ENCODE assay signal across 9 mouse cellular contexts in genomic region chr19:46642136-46642753, GRCm38 (mm10). TPM values are rescaled to one million over a fixed set of nuclear protein-coding genes. Genes with fewer than 3 reads are reported as not detected.
DNase-seq lines count a peak whose midpoint lies in the region; ATAC-seq and TF ChIP-seq lines count a peak whose summit lies in the region.
"Had no signal": no experiment of that assay in that cellular context is flagged by ENCODE, and none has a peak within 500 bp of the region (broad histone marks: within the 10 kb centered on the region; RNA-seq: fewer than 3 reads in every experiment).

No protein-coding gene starts in this region.

- H3K9ac ChIP-seq in heart, postnatal 0 days (replicated peaks; ENCODE audit: low read depth, low read length), result peak overlapping the region; percentile 22; the same call in 1 of the 2 replicates
- no peak overlapping the region for H3K9ac ChIP-seq in liver, postnatal 0 days (replicated peaks)
- H3K9ac ChIP-seq: liver, embryonic 15.5 days had no signal

- TF ChIP-seq CTCF in Patski (IDR thresholded peaks at IDR 0.05), result no peak
- no peak for TF ChIP-seq CTCF in heart, postnatal 0 days (IDR thresholded peaks at IDR 0.05; ENCODE audit: low read depth)
- TF ChIP-seq CTCF in liver, postnatal 0 days (IDR thresholded peaks at IDR 0.05; ENCODE audit: low read depth), result no peak

- H3K27me3 ChIP-seq in Patski, result no peaks in the 10 kb centered on the region
- H3K27me3 ChIP-seq in heart, postnatal 0 days (ENCODE audit: control insufficient read depth, insufficient read depth, low read length), result no peaks in the 10 kb centered on the region
- no peaks in the 10 kb centered on the region for H3K27me3 ChIP-seq in liver, postnatal 0 days (ENCODE audit: insufficient read depth, low read length)
- H3K27me3 ChIP-seq: liver, embryonic 15.5 days had no signal

- no peak for TF ChIP-seq EP300 in heart, postnatal 0 days (IDR thresholded peaks at IDR 0.05; ENCODE audit: low read depth)
- no peak for TF ChIP-seq EP300 in liver, postnatal 0 days (IDR thresholded peaks at IDR 0.05; ENCODE audit: low read depth)

- peak overlapping the region; percentile 33 for H3K4me2 ChIP-seq in heart, postnatal 0 days (ENCODE audit: low read depth, low read length)
- no peak overlapping the region for H3K4me2 ChIP-seq in liver, postnatal 0 days (ENCODE audit: low read depth, low read length)
- H3K4me2 ChIP-seq: liver, embryonic 15.5 days had no signal

- peak overlapping the region; percentile 94 for H3K27ac ChIP-seq in heart, postnatal 0 days (ENCODE audit: low read depth)
- H3K27ac ChIP-seq in liver, postnatal 0 days (ENCODE audit: low read depth), result peak overlapping the region; percentile 34

- POLR2A ChIA-PET in Patski (lab: Charles Lee), result no interaction called here

- H3K4me1 ChIP-seq in heart, postnatal 0 days (ENCODE audit: control insufficient read depth, insufficient read depth), result peaks cover 79% of the 10 kb centered on the region
- peaks cover 73% of the 10 kb centered on the region for H3K4me1 ChIP-seq in liver, postnatal 0 days (ENCODE audit: insufficient read depth)

- CTCF ChIA-PET in Patski (lab: Charles Lee), result interaction anchor here (1.5 kb wide), 1 partner anchor 10 kb away, joined by 3 read pairs; no protein-coding TSS in a partner anchor

- WGBS in heart, postnatal 0 days, result 38% methylated on average over 22 of the region's 22 CpGs
- WGBS in liver, postnatal 0 days (ENCODE audit: insufficient replicate concordance), result 84% methylated on average over 22 of the region's 22 CpGs

- peak; percentile 96 for DNase-seq in heart, adult 11 months
- DNase-seq in heart, adult 8-10 months (ENCODE audit: low spot score), result no peak
- peak; percentile 34 for DNase-seq in Patski (ENCODE audit: low read depth, low spot score)
- DNase-seq in heart, postnatal 0 days (ENCODE audit: low spot score), result peak; percentile 56
- no peak for DNase-seq in liver, postnatal 0 days
- DNase-seq in frontal cortex, postnatal 25 days (ENCODE audit: low spot score in 2 of 2), result no peak
- no peak for DNase-seq in retina, postnatal 1 day
- no peak for DNase-seq in cerebellum, adult 9-10 months

- no peaks in the 10 kb centered on the region for H3K9me3 ChIP-seq in heart, postnatal 0 days (replicated peaks; ENCODE audit: control insufficient read depth, low read length)
- no peaks in the 10 kb centered on the region for H3K9me3 ChIP-seq in liver, postnatal 0 days (ENCODE audit: low read length)
- H3K9me3 ChIP-seq: liver, embryonic 15.5 days had no signal

- ATAC-seq in Patski, result peak; percentile 38
- ATAC-seq in heart, postnatal 0 days (ENCODE audit: insufficient read depth, low read depth), result no peak
- ATAC-seq in liver, postnatal 0 days, result no peak

- H3K36me3 ChIP-seq in heart, postnatal 0 days (replicated peaks; ENCODE audit: control insufficient read depth, insufficient read depth, low read length), result peaks cover 28% of the 10 kb centered on the region
- H3K36me3 ChIP-seq in liver, postnatal 0 days (replicated peaks; ENCODE audit: insufficient read depth, low read length), result peaks cover 45% of the 10 kb centered on the region

- in situ Hi-C loops in Patski (cut with MboI; ENCODE audit: low pct_unique_long_range_greater_than_20kb), result no loop called here

- H3K4me3 ChIP-seq in heart, postnatal 0 days (ENCODE audit: low read depth, low read length), result no peak overlapping the region
- H3K4me3 ChIP-seq in liver, postnatal 0 days (ENCODE audit: low read depth, low read length), result no peak overlapping the region
- H3K4me3 ChIP-seq: liver, embryonic 15.5 days had no signal

RNA-seq across cellular contexts. Expression of gene Cyp17a1, which starts 30.7 kb away (rescaled TPM):
- not detected for total RNA-seq in heart, adult 8-10 months (2022)
- not detected for polyA plus RNA-seq in Patski (2021)
- 0.08 and 3.9 TPM in 2 replicates for total RNA-seq in heart, postnatal 0 days (2014; rRNA removed; ENCODE audit: low replicate concordance)
- 0.68 and 0.88 TPM in 2 replicates for polyA plus RNA-seq in heart, postnatal 0 days (2015; fragmentation: Nextera tagmentation; extraction: Ambion mirVana)
- 3.3 and 5.8 TPM in 2 replicates for polyA plus RNA-seq in liver, postnatal 0 days (2015; fragmentation: Nextera tagmentation; extraction: Ambion mirVana)

RNA-seq across cellular contexts. Expression of gene Wbp1l, which starts 43.4 kb away (rescaled TPM):
- 10 to 100 TPM; 46.6 to 60.7 (median 56.0) TPM for total RNA-seq in heart, adult 8-10 months (2022)
- polyA plus RNA-seq in Patski (2021), result 73.3 TPM
- total RNA-seq in heart, postnatal 0 days (2014; rRNA removed; ENCODE audit: low replicate concordance), result 72.8 and 89.7 TPM in 2 replicates
- polyA plus RNA-seq in heart, postnatal 0 days (2015; fragmentation: Nextera tagmentation; extraction: Ambion mirVana), result 34.4 and 36.4 TPM in 2 replicates
- 40.4 and 48.8 TPM in 2 replicates for polyA plus RNA-seq in liver, postnatal 0 days (2015; fragmentation: Nextera tagmentation; extraction: Ambion mirVana)

RNA-seq across cellular contexts. Expression of gene Borcs7, which starts 47.5 kb away (rescaled TPM):
- total RNA-seq in heart, adult 8-10 months (2022), result 10 to 100 TPM in 1 of 4 experiments, 1 to 10 TPM in 3; 7.7 to 11.1 (median 8.6) TPM
- 8.3 TPM for polyA plus RNA-seq in Patski (2021)
- total RNA-seq in heart, postnatal 0 days (2014; rRNA removed; ENCODE audit: low replicate concordance), result 2.4 and 9.0 TPM in 2 replicates
- polyA plus RNA-seq in heart, postnatal 0 days (2015; fragmentation: Nextera tagmentation; extraction: Ambion mirVana), result 18.7 and 22.2 TPM in 2 replicates
- 6.6 and 7.1 TPM in 2 replicates for polyA plus RNA-seq in liver, postnatal 0 days (2015; fragmentation: Nextera tagmentation; extraction: Ambion mirVana)

Comparison
In these comparisons a context has a peak if more than half of its experiments do, and no peak if none do; other contexts are left out.
1. DNase-seq: peak in heart, adult 11 months (single experiment), Patski (single experiment) and heart, postnatal 0 days (single experiment); none in heart, adult 8-10 months (single experiment), liver, postnatal 0 days (single experiment), frontal cortex, postnatal 25 days (0 of 2), retina, postnatal 1 day (single experiment) and cerebellum, adult 9-10 months (single experiment).